In genomic region chr9:107609433-107609830, GRCm38 (mm10) we compare ENCODE assay signal across 13 mouse cellular contexts. TPM values are rescaled to one million over a fixed set of nuclear protein-coding genes. Genes with fewer than 3 reads are reported as not detected.
DNase-seq lines count a peak whose midpoint lies in the region; ATAC-seq lines count a peak whose summit lies in the region.
"Had no signal": no experiment of that assay in that cellular context is flagged by ENCODE, and none has a peak within 500 bp of the region (broad histone marks: within the 10 kb centered on the region; RNA-seq: fewer than 3 reads in every experiment).

No protein-coding gene starts in this region.

- no peak overlapping the region for H3K4me3 ChIP-seq in heart, embryonic 13.5 days
- peak overlapping the region; percentile 20; the same call in 1 of the 2 replicates for H3K4me3 ChIP-seq in midbrain, embryonic 10.5 days
- H3K4me3 ChIP-seq in midbrain, embryonic 16.5 days (ENCODE audit: low read depth, low read length): no peak overlapping the region
- no peak overlapping the region for H3K4me3 ChIP-seq in limb, embryonic 15.5 days
- H3K4me3 ChIP-seq: layer of hippocampus, adult 2 months had no signal

- ATAC-seq in heart, embryonic 13.5 days (ENCODE audit: extremely low read depth, insufficient number of reproducible peaks, low FRiP score, low TSS enrichment): no peak
- no peak for ATAC-seq in midbrain, embryonic 16.5 days
- no peak for ATAC-seq in limb, embryonic 15.5 days (ENCODE audit: insufficient number of reproducible peaks, low FRiP score, low TSS enrichment, low read depth)
- ATAC-seq: CD4-positive, CD25-positive, alpha-beta regulatory T cell, adult 4 months; liver, postnatal 0 days had no signal

- DNase-seq in heart, adult 18-20 months: no peak
- DNase-seq in midbrain, embryonic 10.5 days (ENCODE audit: low spot score): no peak
- DNase-seq in induced T-regulatory cell, adult 2 months (ENCODE audit: low read depth): peak; percentile 34
- no peak for DNase-seq in embryo, embryonic 10.5 days (ENCODE audit: low spot score)
- DNase-seq: cerebellum, adult 18-20 months; thymus, postnatal 4 days had no signal

- H3K27me3 ChIP-seq in heart, embryonic 13.5 days (replicated peaks): peaks cover 15% of the 10 kb centered on the region; the same call in 1 of the 2 replicates
- peaks cover 16% of the 10 kb centered on the region for H3K27me3 ChIP-seq in midbrain, embryonic 10.5 days (ENCODE audit: low read depth, poor library complexity, severe bottlenecking)
- no peaks in the 10 kb centered on the region for H3K27me3 ChIP-seq in midbrain, embryonic 16.5 days (ENCODE audit: control insufficient read depth, insufficient read depth, low read depth, low read length)
- no peaks in the 10 kb centered on the region for H3K27me3 ChIP-seq in limb, embryonic 15.5 days

- peaks cover 92% of the 10 kb centered on the region for H3K4me1 ChIP-seq in heart, embryonic 13.5 days
- peaks cover 96% of the 10 kb centered on the region for H3K4me1 ChIP-seq in midbrain, embryonic 10.5 days
- peaks cover 17% of the 10 kb centered on the region for H3K4me1 ChIP-seq in midbrain, embryonic 16.5 days (ENCODE audit: control insufficient read depth, insufficient read depth, low read length)
- H3K4me1 ChIP-seq in limb, embryonic 15.5 days: peaks cover 83% of the 10 kb centered on the region

- WGBS in heart, embryonic 13.5 days: 69% methylated on average over 4 of the region's 4 CpGs
- whole genome bisulfite sequencing in midbrain, embryonic 10.5 days: 68% methylated on average over 4 of the region's 4 CpGs
- WGBS in midbrain, embryonic 16.5 days: 67% methylated on average over 4 of the region's 4 CpGs
- WGBS in limb, embryonic 15.5 days: 59% methylated on average over 4 of the region's 4 CpGs

- peaks cover 10% of the 10 kb centered on the region for H3K36me3 ChIP-seq in heart, embryonic 13.5 days
- H3K36me3 ChIP-seq in midbrain, embryonic 10.5 days: peaks cover 10% of the 10 kb centered on the region
- peaks cover under 1% of the 10 kb centered on the region; the same call in 1 of the 2 replicates for H3K36me3 ChIP-seq in midbrain, embryonic 16.5 days (ENCODE audit: control insufficient read depth, insufficient read depth, low read length)
- peaks cover 10% of the 10 kb centered on the region for H3K36me3 ChIP-seq in limb, embryonic 15.5 days

- H3K27ac ChIP-seq in heart, embryonic 13.5 days (replicated peaks): peak overlapping the region; percentile 71
- peak overlapping the region; percentile 83 for H3K27ac ChIP-seq in midbrain, embryonic 10.5 days (replicated peaks)
- no peak overlapping the region for H3K27ac ChIP-seq in midbrain, embryonic 16.5 days (ENCODE audit: low read length)
- H3K27ac ChIP-seq in limb, embryonic 15.5 days: peak overlapping the region; percentile 54
- H3K27ac ChIP-seq: layer of hippocampus, adult 2 months; macrophage had no signal

- H3K4me2 ChIP-seq in heart, embryonic 13.5 days: peak overlapping the region; percentile 64; the same call in 1 of the 2 replicates
- no peak overlapping the region for H3K4me2 ChIP-seq in midbrain, embryonic 16.5 days (ENCODE audit: low read length)
- H3K4me2 ChIP-seq in limb, embryonic 15.5 days: peak overlapping the region; percentile 37; the same call in 1 of the 2 replicates

- no peaks in the 10 kb centered on the region for H3K9me3 ChIP-seq in heart, embryonic 13.5 days
- H3K9me3 ChIP-seq in midbrain, embryonic 10.5 days (replicated peaks): no peaks in the 10 kb centered on the region
- no peaks in the 10 kb centered on the region for H3K9me3 ChIP-seq in midbrain, embryonic 16.5 days (replicated peaks; ENCODE audit: control insufficient read depth, low read length, poor library complexity, severe bottlenecking)
- H3K9me3 ChIP-seq in limb, embryonic 15.5 days: no peaks in the 10 kb centered on the region

- H3K9ac ChIP-seq in heart, embryonic 13.5 days: peak overlapping the region; percentile 67; the same call in 1 of the 2 replicates
- H3K9ac ChIP-seq in midbrain, embryonic 16.5 days (ENCODE audit: low read depth, low read length): no peak overlapping the region
- no peak overlapping the region for H3K9ac ChIP-seq in limb, embryonic 15.5 days
- H3K9ac ChIP-seq: liver, postnatal 0 days had no signal

RNA-seq across cellular contexts. Expression of gene Sema3b, which starts 0.4 kb away (rescaled TPM):
- polyA plus RNA-seq in heart, embryonic 13.5 days (2015; fragmentation: Nextera tagmentation; extraction: Ambion mirVana): 9.9 and 11.8 TPM in 2 replicates
- 10 to 100 TPM; 20.4 to 22.9 TPM for total RNA-seq in heart, adult 18-20 months (2021)
- 1.8 and 3.2 TPM in 2 replicates for polyA plus RNA-seq in midbrain, embryonic 10.5 days (2016; fragmentation: Nextera tagmentation; extraction: Ambion mirVana)
- 3.7 and 3.9 TPM in 2 replicates for polyA plus RNA-seq in midbrain, embryonic 16.5 days (2015; fragmentation: Nextera tagmentation; extraction: Ambion mirVana)
- polyA plus RNA-seq in limb, embryonic 15.5 days (2015; fragmentation: Nextera tagmentation; extraction: Ambion mirVana): 13.6 and 23.6 TPM in 2 replicates
- polyA plus RNA-seq: CD4-positive, CD25-positive, alpha-beta regulatory T cell, adult 4 months; macrophage had no signal

RNA-seq across cellular contexts. Expression of gene Ifrd2, which starts 22.0 kb away (rescaled TPM):
- 35.7 and 41.3 TPM in 2 replicates for polyA plus RNA-seq in heart, embryonic 13.5 days (2015; fragmentation: Nextera tagmentation; extraction: Ambion mirVana)
- 10 to 100 TPM; 48.5 to 48.8 TPM for total RNA-seq in heart, adult 18-20 months (2021)
- polyA plus RNA-seq in midbrain, embryonic 10.5 days (2016; fragmentation: Nextera tagmentation; extraction: Ambion mirVana): 46.3 and 56.8 TPM in 2 replicates
- polyA plus RNA-seq in midbrain, embryonic 16.5 days (2015; fragmentation: Nextera tagmentation; extraction: Ambion mirVana): 14.6 and 15.4 TPM in 2 replicates
- polyA plus RNA-seq in limb, embryonic 15.5 days (2015; fragmentation: Nextera tagmentation; extraction: Ambion mirVana): 45.9 and 58.8 TPM in 2 replicates

RNA-seq across cellular contexts. Expression of gene Gnai2, which starts 25.7 kb away (rescaled TPM):
- 387 and 392 TPM in 2 replicates for polyA plus RNA-seq in heart, embryonic 13.5 days (2015; fragmentation: Nextera tagmentation; extraction: Ambion mirVana)
- total RNA-seq in heart, adult 18-20 months (2021): 100 to 1,000 TPM; 241 to 253 TPM
- 629 and 656 TPM in 2 replicates for polyA plus RNA-seq in midbrain, embryonic 10.5 days (2016; fragmentation: Nextera tagmentation; extraction: Ambion mirVana)
- 278 and 281 TPM in 2 replicates for polyA plus RNA-seq in midbrain, embryonic 16.5 days (2015; fragmentation: Nextera tagmentation; extraction: Ambion mirVana)
- polyA plus RNA-seq in limb, embryonic 15.5 days (2015; fragmentation: Nextera tagmentation; extraction: Ambion mirVana): 385 and 394 TPM in 2 replicates

RNA-seq across cellular contexts. Expression of gene Hyal3, which starts 28.8 kb away (rescaled TPM):
- polyA plus RNA-seq in heart, embryonic 13.5 days (2015; fragmentation: Nextera tagmentation; extraction: Ambion mirVana): 0.48 and 0.68 TPM in 2 replicates
- under 1 TPM; 0.28 to 0.37 TPM for total RNA-seq in heart, adult 18-20 months (2021)
- 0.62 and 0.96 TPM in 2 replicates for polyA plus RNA-seq in midbrain, embryonic 10.5 days (2016; fragmentation: Nextera tagmentation; extraction: Ambion mirVana)
- polyA plus RNA-seq in midbrain, embryonic 16.5 days (2015; fragmentation: Nextera tagmentation; extraction: Ambion mirVana): 2.0 and 2.4 TPM in 2 replicates
- polyA plus RNA-seq in limb, embryonic 15.5 days (2015; fragmentation: Nextera tagmentation; extraction: Ambion mirVana): 1.6 and 1.8 TPM in 2 replicates

RNA-seq across cellular contexts. Expression of gene Naa80, which starts 30.7 kb away (rescaled TPM):
- 13.9 and 14.6 TPM in 2 replicates for polyA plus RNA-seq in heart, embryonic 13.5 days (2015; fragmentation: Nextera tagmentation; extraction: Ambion mirVana)
- total RNA-seq in heart, adult 18-20 months (2021): 10 to 100 TPM; 16.1 to 20.1 TPM
- 17.6 and 18.2 TPM in 2 replicates for polyA plus RNA-seq in midbrain, embryonic 10.5 days (2016; fragmentation: Nextera tagmentation; extraction: Ambion mirVana)
- polyA plus RNA-seq in midbrain, embryonic 16.5 days (2015; fragmentation: Nextera tagmentation; extraction: Ambion mirVana): 14.9 and 18.6 TPM in 2 replicates
- polyA plus RNA-seq in limb, embryonic 15.5 days (2015; fragmentation: Nextera tagmentation; extraction: Ambion mirVana): 17.6 and 21.4 TPM in 2 replicates
